Mouse (Mus musculus) bone marrow, adult 2 months (tissue): ENCODE measurements around the gene Sgsm2.

Experiments
- CTCF ChIP-seq: fragments of 200-500 bp; IDR thresholded peaks from 2 replicates; pipeline ENCODE4 v1.5.1; 2011; ENCODE audit warnings: low read length, control low read depth; ENCODE audit not compliant: control insufficient read depth, insufficient read depth
- POLR2A ChIP-seq: fragments of 200-500 bp; IDR thresholded peaks from 2 replicates; pipeline ENCODE4 v1.6.1; 2011; ENCODE audit warnings: low read depth, mild to moderate bottlenecking, control low read depth, low read length, borderline replicate concordance; ENCODE audit not compliant: control insufficient read depth

- no peak for TF ChIP-seq CTCF
- no peak for TF ChIP-seq POLR2A
Observed at GRCm38 (mm10) chr11:74831191-74831605, 65.7 kb downstream of the Sgsm2 start.
